Comparison of ENCODE assay signal across 8 mouse cellular contexts in the genomic region with DNA sequence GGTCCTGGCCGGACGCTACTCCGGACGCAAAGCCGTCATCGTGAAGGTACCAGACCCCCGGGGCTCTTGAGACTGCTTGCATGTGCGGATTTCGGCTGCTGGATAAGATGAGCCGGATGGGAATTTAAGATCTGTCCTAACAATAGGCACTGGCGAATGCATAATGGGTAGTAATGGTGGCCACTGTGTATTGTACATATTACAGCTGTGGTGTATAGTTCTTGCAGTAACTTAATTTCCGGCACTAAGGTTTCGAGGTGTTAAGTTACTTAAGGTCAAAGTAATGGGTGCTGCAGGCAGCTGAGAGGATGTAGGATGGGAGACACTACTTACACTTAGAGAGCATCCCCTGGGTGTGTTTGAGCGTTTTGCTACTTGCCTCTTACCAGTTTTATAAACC. TPM values are rescaled to one million over a fixed set of nuclear protein-coding genes. Genes with fewer than 3 reads are reported as not detected.
DNase-seq lines count a peak whose midpoint lies in the region; ATAC-seq lines count a peak whose summit lies in the region.

No protein-coding gene starts in this region.

- WGBS in heart, embryonic 10.5 days = 1% methylated on average over 14 of the region's 14 CpGs
- WGBS in forebrain, embryonic 12.5 days = 2% methylated on average over 14 of the region's 14 CpGs
- WGBS in liver, embryonic 15.5 days (ENCODE audit: insufficient replicate concordance) = 0% methylated on average over 14 of the region's 14 CpGs

- no peaks in the 10 kb centered on the region for H3K27me3 ChIP-seq in heart, embryonic 10.5 days (ENCODE audit: insufficient read depth, poor library complexity, severe bottlenecking)
- H3K27me3 ChIP-seq in forebrain, embryonic 12.5 days = no peaks in the 10 kb centered on the region
- no peaks in the 10 kb centered on the region for H3K27me3 ChIP-seq in liver, embryonic 15.5 days

- peaks cover 32% of the 10 kb centered on the region for H3K36me3 ChIP-seq in heart, embryonic 10.5 days
- H3K36me3 ChIP-seq in forebrain, embryonic 12.5 days (replicated peaks) = peaks cover 27% of the 10 kb centered on the region
- peaks cover 33% of the 10 kb centered on the region for H3K36me3 ChIP-seq in liver, embryonic 15.5 days (replicated peaks)

- no peaks in the 10 kb centered on the region for H3K9me3 ChIP-seq in heart, embryonic 10.5 days
- H3K9me3 ChIP-seq in forebrain, embryonic 12.5 days = no peaks in the 10 kb centered on the region
- H3K9me3 ChIP-seq in liver, embryonic 15.5 days (replicated peaks) = no peaks in the 10 kb centered on the region

- no peak for DNase-seq in heart, embryonic 10.5 days (ENCODE audit: low spot score)
- DNase-seq in heart, postnatal 25 days (ENCODE audit: low spot score) = no peak
- peak; percentile 29 for DNase-seq in A20 (ENCODE audit: low read depth, low spot score)
- no peak for DNase-seq in cerebellum, adult 9-10 months
- no peak for DNase-seq in frontal cortex, postnatal 25 days (ENCODE audit: low spot score in 2 of 2)
- DNase-seq in urinary bladder, adult 2 months (ENCODE audit: low spot score) = no peak

- peak; percentile 27; the same call in 1 of the 2 replicates for ATAC-seq in forebrain, embryonic 12.5 days (ENCODE audit: low FRiP score)
- no peak for ATAC-seq in liver, embryonic 15.5 days (ENCODE audit: insufficient read depth)

- peak overlapping the region; percentile 92 for H3K9ac ChIP-seq in forebrain, embryonic 12.5 days
- H3K9ac ChIP-seq in liver, embryonic 15.5 days = peak overlapping the region; percentile 78

- peak overlapping the region; percentile 97 for H3K27ac ChIP-seq in heart, embryonic 10.5 days
- peak overlapping the region; percentile 95 for H3K27ac ChIP-seq in forebrain, embryonic 12.5 days
- peak overlapping the region; percentile 83 for H3K27ac ChIP-seq in liver, embryonic 15.5 days (replicated peaks)

- peak overlapping the region; percentile 95 for H3K4me2 ChIP-seq in forebrain, embryonic 12.5 days
- peak overlapping the region; percentile 80 for H3K4me2 ChIP-seq in liver, embryonic 15.5 days

- intact Hi-C loops in heart, postnatal 25 days (cut with DNase I) = no loop called here

- peaks cover 10% of the 10 kb centered on the region for H3K4me1 ChIP-seq in heart, embryonic 10.5 days
- peaks cover 14% of the 10 kb centered on the region for H3K4me1 ChIP-seq in forebrain, embryonic 12.5 days
- peaks cover 30% of the 10 kb centered on the region for H3K4me1 ChIP-seq in liver, embryonic 15.5 days (replicated peaks)

- H3K4me3 ChIP-seq in heart, embryonic 10.5 days = peak overlapping the region; percentile 86
- peak overlapping the region; percentile 80 for H3K4me3 ChIP-seq in forebrain, embryonic 12.5 days (replicated peaks)
- H3K4me3 ChIP-seq in liver, embryonic 15.5 days (replicated peaks) = peak overlapping the region; percentile 81

RNA-seq across cellular contexts. Expression of gene Rpl27, which starts 0.7 kb away (rescaled TPM):
- 311 and 360 TPM in 2 replicates for polyA plus RNA-seq in heart, embryonic 10.5 days (2016; fragmentation: Nextera tagmentation; extraction: Ambion mirVana)
- total RNA-seq in heart, postnatal 25 days (2021) = 10 to 100 TPM; 46.7 to 56.2 TPM
- 354 and 378 TPM in 2 replicates for polyA plus RNA-seq in forebrain, embryonic 12.5 days (2016; fragmentation: Nextera tagmentation; extraction: Ambion mirVana)
- 149 and 195 TPM in 2 replicates for polyA plus RNA-seq in liver, embryonic 15.5 days (2015; fragmentation: Nextera tagmentation; extraction: Ambion mirVana)
- polyA plus RNA-seq in urinary bladder, adult 2 months (2012; rRNA removed) = 932 and 1,046 TPM in 2 replicates

RNA-seq across cellular contexts. Expression of gene Ifi35, which starts 5.4 kb away (rescaled TPM):
- 9.4 and 9.8 TPM in 2 replicates for polyA plus RNA-seq in heart, embryonic 10.5 days (2016; fragmentation: Nextera tagmentation; extraction: Ambion mirVana)
- 10 to 100 TPM; 12.0 to 13.7 TPM for total RNA-seq in heart, postnatal 25 days (2021)
- 2.2 TPM in 2 replicates for polyA plus RNA-seq in forebrain, embryonic 12.5 days (2016; fragmentation: Nextera tagmentation; extraction: Ambion mirVana)
- polyA plus RNA-seq in liver, embryonic 15.5 days (2015; fragmentation: Nextera tagmentation; extraction: Ambion mirVana) = 29.6 and 30.4 TPM in 2 replicates
- polyA plus RNA-seq in urinary bladder, adult 2 months (2012; rRNA removed) = 66.6 and 79.9 TPM in 2 replicates

RNA-seq across cellular contexts. Expression of gene Ptges3l, which starts 17.6 kb away (rescaled TPM):
- polyA plus RNA-seq in heart, embryonic 10.5 days (2016; fragmentation: Nextera tagmentation; extraction: Ambion mirVana) = 57.6 and 95.1 TPM in 2 replicates
- total RNA-seq in heart, postnatal 25 days (2021) = 10 to 100 TPM; 69.0 to 80.2 TPM
- 2.1 and 2.5 TPM in 2 replicates for polyA plus RNA-seq in forebrain, embryonic 12.5 days (2016; fragmentation: Nextera tagmentation; extraction: Ambion mirVana)
- 1.3 and 1.4 TPM in 2 replicates for polyA plus RNA-seq in liver, embryonic 15.5 days (2015; fragmentation: Nextera tagmentation; extraction: Ambion mirVana)
- 21.1 and 28.2 TPM in 2 replicates for polyA plus RNA-seq in urinary bladder, adult 2 months (2012; rRNA removed)

RNA-seq across cellular contexts. Expression of gene Rundc1, which starts 17.9 kb away (rescaled TPM):
- polyA plus RNA-seq in heart, embryonic 10.5 days (2016; fragmentation: Nextera tagmentation; extraction: Ambion mirVana) = 16.1 and 18.3 TPM in 2 replicates
- total RNA-seq in heart, postnatal 25 days (2021) = 10 to 100 TPM; 10.4 to 11.2 TPM
- polyA plus RNA-seq in forebrain, embryonic 12.5 days (2016; fragmentation: Nextera tagmentation; extraction: Ambion mirVana) = 27.3 and 27.8 TPM in 2 replicates
- 5.7 TPM in 2 replicates for polyA plus RNA-seq in liver, embryonic 15.5 days (2015; fragmentation: Nextera tagmentation; extraction: Ambion mirVana)
- polyA plus RNA-seq in urinary bladder, adult 2 months (2012; rRNA removed) = 22.1 and 22.9 TPM in 2 replicates

RNA-seq across cellular contexts. Expression of gene Gm27029, which starts 18.2 kb away (rescaled TPM):
- 18.5 and 26.1 TPM in 2 replicates for polyA plus RNA-seq in heart, embryonic 10.5 days (2016; fragmentation: Nextera tagmentation; extraction: Ambion mirVana)
- total RNA-seq in heart, postnatal 25 days (2021) = 1 to 10 TPM; 8.5 to 9.1 TPM
- 5.8 and 6.5 TPM in 2 replicates for polyA plus RNA-seq in forebrain, embryonic 12.5 days (2016; fragmentation: Nextera tagmentation; extraction: Ambion mirVana)
- 2.1 and 3.1 TPM in 2 replicates for polyA plus RNA-seq in liver, embryonic 15.5 days (2015; fragmentation: Nextera tagmentation; extraction: Ambion mirVana)
- polyA plus RNA-seq in urinary bladder, adult 2 months (2012; rRNA removed) = 0.95 and 1.0 TPM in 2 replicates
